Mouse (Mus musculus): ENCODE results near the gene Myh13. TPM values are rescaled to one million over a fixed set of nuclear protein-coding genes. Genes with fewer than 3 reads are reported as not detected.

Gene Myh13
- 0.27 and 0.62 TPM in 2 replicates for polyA plus RNA-seq (2012; rRNA removed)

DNA sequence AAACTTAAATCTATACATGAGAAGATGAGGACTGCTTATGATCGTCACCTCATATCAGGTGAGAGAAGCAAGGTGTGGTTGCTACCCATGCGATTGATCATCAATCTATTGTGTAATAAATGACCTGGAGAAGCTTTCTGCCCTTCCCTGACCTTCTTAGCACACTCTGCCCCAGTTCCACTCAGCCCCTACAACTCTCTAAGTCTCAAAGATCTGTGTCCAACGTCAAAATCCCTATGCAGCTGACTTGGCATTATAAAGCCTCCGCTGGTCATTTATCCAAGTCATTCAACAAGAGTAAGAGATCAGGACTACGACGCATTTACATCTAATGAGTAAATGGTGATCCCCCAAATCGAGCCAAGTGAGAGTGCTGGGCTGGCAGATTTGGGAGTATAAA lies at the start of gene Myh13:
TSS of gene Myh13 (plus strand) at position 301 of the 400 bp plus-strand sequence.
- Histone ChIP-seq H3K4me3 (ENCODE audit: insufficient read depth, low read length) (no peak within 1 kb of the TSS), H3K27ac (ENCODE audit: insufficient read depth, low read length) (no peak within 1 kb of the TSS), H3K4me1 (ENCODE audit: control insufficient read depth, insufficient read depth, low read length) (no peaks in the 10 kb centered on the region)
- TF ChIP-seq POLR2A (IDR thresholded peaks at IDR 0.05; ENCODE audit: extremely low read depth, insufficient read depth, low read length) (no peak), CTCF (IDR thresholded peaks at IDR 0.05; ENCODE audit: extremely low read depth, insufficient read depth, low read length) (no peak)

DNA sequence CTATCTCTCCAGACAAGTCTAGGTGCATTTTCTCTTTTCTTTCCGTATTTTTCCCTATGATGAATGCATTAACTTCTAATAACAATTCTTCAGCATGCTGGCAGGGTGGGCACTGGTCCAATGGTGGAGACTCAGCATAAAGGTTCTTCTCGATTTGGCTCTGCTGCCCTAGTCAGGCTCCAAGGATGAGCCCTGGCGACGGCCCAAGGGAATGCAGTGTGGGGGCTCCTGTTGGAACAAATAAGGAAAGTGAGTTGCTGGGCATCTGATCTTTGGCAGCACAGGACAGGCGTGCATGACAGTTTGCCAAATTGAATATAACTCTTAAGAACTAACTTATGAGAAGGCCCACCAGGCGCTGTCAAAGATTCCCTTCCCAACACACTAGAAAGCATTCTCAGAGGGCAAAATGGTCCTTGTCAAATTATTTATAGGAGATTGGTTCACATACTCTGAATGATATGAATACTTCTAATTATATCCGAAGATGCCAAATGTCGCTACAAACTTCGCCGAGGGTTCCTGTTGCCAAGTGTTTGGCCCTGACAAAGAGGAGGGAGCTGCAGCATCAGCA lies 44.8 kb upstream of the Myh13 start, which contains the start of gene Myh8:
TSS of gene Myh8 (plus strand) at position 524 of the 574 bp plus-strand sequence.
- Histone ChIP-seq H3K4me1 (ENCODE audit: control insufficient read depth, insufficient read depth, low read length) (no peaks in the 10 kb centered on the region), H3K4me3 (ENCODE audit: insufficient read depth, low read length) (no peak within 1 kb of the TSS), H3K27ac (ENCODE audit: insufficient read depth, low read length) (no peak within 1 kb of the TSS)
- TF ChIP-seq CTCF (IDR thresholded peaks at IDR 0.05; ENCODE audit: extremely low read depth, insufficient read depth, low read length) (no peak), POLR2A (IDR thresholded peaks at IDR 0.05; ENCODE audit: extremely low read depth, insufficient read depth, low read length) (no peak)

DNA sequence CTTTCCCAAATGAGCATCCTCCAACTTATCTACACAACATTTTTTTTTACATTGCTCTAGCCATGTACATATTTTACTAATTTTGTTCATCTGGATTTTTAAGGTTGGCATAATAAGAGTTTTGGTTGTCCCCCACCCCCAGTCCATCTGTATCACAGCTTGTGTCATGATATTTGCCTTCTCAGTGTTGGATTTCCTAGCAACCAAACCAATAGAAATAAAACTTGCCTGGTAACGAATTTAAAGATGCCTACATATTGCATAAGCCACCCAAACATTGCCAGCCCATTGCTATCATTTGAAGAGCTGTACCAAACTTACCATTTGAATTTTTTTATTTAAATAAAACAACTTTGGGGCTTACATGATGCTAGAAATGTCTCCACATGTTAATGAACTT lies 28.0 kb upstream of the Myh13 start:
- Histone ChIP-seq H3K4me3 (ENCODE audit: insufficient read depth, low read length) (no peak overlapping the region), H3K4me1 (ENCODE audit: control insufficient read depth, insufficient read depth, low read length) (no peaks in the 10 kb centered on the region; the same call in 1 of the 2 replicates), H3K27ac (ENCODE audit: insufficient read depth, low read length) (no peak overlapping the region)
- TF ChIP-seq POLR2A (IDR thresholded peaks at IDR 0.05; ENCODE audit: extremely low read depth, insufficient read depth, low read length) = no peak
- no peak for TF ChIP-seq CTCF (IDR thresholded peaks at IDR 0.05; ENCODE audit: extremely low read depth, insufficient read depth, low read length)

DNA sequence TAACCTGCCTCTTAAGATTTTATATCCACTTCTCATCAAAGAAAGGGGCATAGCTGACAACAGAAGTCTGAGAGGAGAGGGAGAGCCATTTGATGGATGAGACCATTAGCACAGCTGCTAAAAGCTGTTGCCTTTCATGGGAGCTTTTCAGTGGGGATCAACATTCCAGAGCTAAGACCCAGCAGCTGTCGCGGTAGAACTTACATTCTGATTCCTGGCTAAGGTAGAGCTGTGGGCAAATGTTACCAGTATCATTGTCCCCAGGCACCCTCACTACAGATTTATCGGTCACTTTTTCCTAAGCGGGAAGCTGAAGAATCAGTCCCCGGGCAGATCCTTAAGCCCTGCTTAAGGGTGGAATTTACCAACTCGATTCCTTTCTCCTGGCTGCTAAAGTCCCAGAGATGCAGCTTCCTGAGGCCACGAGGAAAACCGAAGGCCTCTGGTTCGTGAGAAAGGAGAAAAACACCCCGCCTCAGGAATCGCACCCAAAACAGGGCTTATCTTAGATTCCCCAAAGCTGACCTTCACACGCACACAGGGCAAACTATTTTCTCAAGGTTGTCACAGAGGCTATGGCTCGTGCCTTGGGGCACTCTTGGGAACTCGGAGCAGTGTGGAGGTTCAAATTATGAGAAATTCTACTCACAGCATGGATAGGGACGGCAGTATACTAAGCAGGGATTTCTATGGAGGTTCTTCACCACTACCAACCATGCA lies 7.6 kb upstream of the Myh13 start:
- Histone ChIP-seq H3K4me1 (ENCODE audit: control insufficient read depth, insufficient read depth, low read length) (no peaks in the 10 kb centered on the region), H3K27ac (ENCODE audit: insufficient read depth, low read length) (no peak overlapping the region), H3K4me3 (ENCODE audit: insufficient read depth, low read length) (no peak overlapping the region)
- TF ChIP-seq CTCF (IDR thresholded peaks at IDR 0.05; ENCODE audit: extremely low read depth, insufficient read depth, low read length) = no peak

DNA sequence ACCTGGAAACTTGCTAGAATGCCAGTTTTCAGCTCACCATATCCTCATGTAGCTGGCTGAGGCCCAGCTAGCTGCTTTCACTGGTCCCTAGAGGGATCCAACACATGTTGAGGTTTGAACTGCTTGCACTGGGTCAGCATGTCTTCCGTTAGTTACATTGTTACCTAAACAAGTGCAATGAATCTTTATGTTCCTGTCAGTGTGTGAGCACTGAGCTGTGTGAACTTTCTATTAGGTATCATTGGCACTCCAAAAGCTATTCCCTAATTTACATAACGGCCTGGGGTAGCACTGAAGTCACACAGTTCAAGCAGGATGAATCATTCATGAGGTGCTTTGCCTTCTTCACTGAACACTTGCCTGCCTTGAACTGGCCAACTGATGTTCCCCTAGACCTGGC lies 5.1 kb downstream of the Myh13 start:
- H3K4me3 ChIP-seq (ENCODE audit: insufficient read depth, low read length) = no peak overlapping the region
- H3K27ac ChIP-seq (ENCODE audit: insufficient read depth, low read length) = no peak overlapping the region
- no peaks in the 10 kb centered on the region for H3K4me1 ChIP-seq (ENCODE audit: control insufficient read depth, insufficient read depth, low read length)
- TF ChIP-seq POLR2A (IDR thresholded peaks at IDR 0.05; ENCODE audit: extremely low read depth, insufficient read depth, low read length) (no peak), CTCF (IDR thresholded peaks at IDR 0.05; ENCODE audit: extremely low read depth, insufficient read depth, low read length) (no peak)

DNA sequence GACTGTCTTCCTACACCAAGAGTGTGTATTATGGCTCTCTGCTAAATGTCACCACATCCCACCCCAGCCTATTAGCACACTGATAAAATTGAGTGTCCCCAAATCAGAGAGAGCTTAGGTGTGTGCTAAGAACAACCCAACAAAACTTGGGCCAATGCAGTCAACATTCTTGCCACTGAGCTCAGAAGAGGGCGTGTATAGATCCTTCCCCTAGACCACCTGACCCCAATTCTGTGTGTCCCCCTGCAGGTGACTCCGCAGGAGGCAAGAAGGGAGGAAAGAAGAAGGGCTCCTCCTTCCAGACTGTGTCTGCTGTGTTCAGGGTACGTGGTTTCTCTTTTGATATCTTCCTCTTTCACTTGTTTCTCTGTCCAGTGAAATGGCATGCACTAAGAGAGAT lies 23.1 kb downstream of the Myh13 start:
- Histone ChIP-seq H3K4me3 (ENCODE audit: insufficient read depth, low read length) (no peak overlapping the region), H3K4me1 (ENCODE audit: control insufficient read depth, insufficient read depth, low read length) (no peaks in the 10 kb centered on the region), H3K27ac (ENCODE audit: insufficient read depth, low read length) (no peak overlapping the region)
- TF ChIP-seq CTCF (IDR thresholded peaks at IDR 0.05; ENCODE audit: extremely low read depth, insufficient read depth, low read length) = no peak
- TF ChIP-seq POLR2A (IDR thresholded peaks at IDR 0.05; ENCODE audit: extremely low read depth, insufficient read depth, low read length) = no peak

DNA sequence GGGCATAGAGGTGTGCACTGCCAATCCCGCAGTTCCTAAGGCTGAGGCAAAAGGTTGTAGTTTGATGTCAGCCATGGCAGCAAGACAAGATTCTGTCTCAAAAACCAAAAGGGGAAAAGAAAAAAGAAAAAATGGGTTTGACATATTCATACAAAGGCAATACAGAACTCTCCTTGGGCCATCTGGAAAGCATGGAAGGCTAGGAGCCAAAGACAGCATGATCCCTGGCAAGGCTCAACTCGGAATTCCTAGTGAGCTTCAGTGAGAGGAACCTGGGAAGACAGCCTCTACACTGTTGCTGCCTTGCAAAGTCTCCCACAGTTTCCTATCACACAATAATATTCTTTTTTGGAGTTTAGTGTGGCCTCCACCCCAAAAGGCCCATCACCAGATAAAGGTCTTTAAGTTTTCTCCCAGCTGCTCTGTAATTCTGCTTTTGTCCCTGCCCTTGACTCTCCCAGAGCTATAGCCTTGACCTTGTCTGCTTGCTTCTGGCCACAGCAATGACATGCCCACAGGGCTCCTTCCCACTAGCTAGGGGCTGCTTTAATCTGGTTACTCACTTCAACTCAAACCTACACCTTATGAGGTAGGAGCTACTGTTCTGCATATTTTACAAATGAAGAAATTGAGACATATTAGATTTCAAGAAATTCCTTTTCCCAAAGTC lies 23.9 kb downstream of the Myh13 start:
- TF ChIP-seq CTCF (IDR thresholded peaks at IDR 0.05; ENCODE audit: extremely low read depth, insufficient read depth, low read length) (no peak), POLR2A (IDR thresholded peaks at IDR 0.05; ENCODE audit: extremely low read depth, insufficient read depth, low read length) (no peak)
- Histone ChIP-seq H3K27ac (ENCODE audit: insufficient read depth, low read length) (no peak overlapping the region), H3K4me3 (ENCODE audit: insufficient read depth, low read length) (no peak overlapping the region), H3K4me1 (ENCODE audit: control insufficient read depth, insufficient read depth, low read length) (no peaks in the 10 kb centered on the region)

DNA sequence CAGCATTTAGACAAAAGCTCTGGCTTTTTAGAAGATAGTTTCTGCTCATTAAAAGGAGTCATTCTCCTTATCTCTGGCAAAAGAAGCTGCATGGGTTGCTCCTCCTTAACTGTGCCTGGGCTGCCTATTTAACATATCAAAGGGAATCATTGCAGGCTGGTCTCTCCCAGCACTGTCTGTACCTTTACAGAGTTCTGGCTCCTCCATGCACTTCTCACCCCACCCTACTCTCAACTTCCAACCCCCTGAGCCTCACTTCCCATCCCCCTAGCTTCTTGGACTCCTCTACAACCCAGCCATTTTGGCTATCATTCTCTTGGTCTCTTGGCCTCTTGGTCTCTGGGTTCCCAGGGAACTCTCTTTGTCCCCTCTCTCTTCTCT lies 24.4 kb downstream of the Myh13 start:
- no peaks in the 10 kb centered on the region for H3K4me1 ChIP-seq (ENCODE audit: control insufficient read depth, insufficient read depth, low read length)
- TF ChIP-seq CTCF (IDR thresholded peaks at IDR 0.05; ENCODE audit: extremely low read depth, insufficient read depth, low read length) = no peak
- TF ChIP-seq POLR2A (IDR thresholded peaks at IDR 0.05; ENCODE audit: extremely low read depth, insufficient read depth, low read length) = no peak
- no peak overlapping the region for H3K4me3 ChIP-seq (ENCODE audit: insufficient read depth, low read length)
- H3K27ac ChIP-seq (ENCODE audit: insufficient read depth, low read length) = no peak overlapping the region

DNA sequence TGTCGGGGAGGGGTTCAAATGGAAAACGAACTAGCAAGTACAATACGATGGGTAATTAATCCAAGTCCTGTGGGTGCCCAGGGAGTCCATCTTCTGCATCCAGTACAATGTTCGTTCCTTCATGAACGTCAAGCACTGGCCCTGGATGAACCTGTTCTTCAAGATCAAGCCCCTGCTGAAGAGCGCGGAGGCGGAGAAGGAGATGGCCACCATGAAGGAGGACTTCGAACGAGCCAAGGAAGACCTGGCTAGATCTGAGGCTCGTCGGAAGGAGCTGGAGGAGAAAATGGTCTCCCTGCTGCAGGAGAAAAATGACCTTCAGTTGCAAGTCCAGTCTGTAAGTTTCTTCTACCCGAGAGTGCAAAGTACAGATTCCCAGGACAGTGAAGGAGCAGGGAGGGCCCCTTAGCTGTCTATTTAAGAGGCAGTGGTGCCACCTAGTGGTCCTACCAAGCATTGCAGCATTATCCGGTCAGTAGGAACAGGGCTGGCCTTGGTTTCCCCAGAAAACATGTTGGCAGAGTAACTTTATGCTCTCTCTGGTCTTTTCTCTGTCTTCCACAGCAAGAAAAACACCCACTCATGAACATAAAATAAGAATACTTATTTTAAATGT lies 28.8 kb downstream of the Myh13 start:
- Histone ChIP-seq H3K4me3 (ENCODE audit: insufficient read depth, low read length) (no peak overlapping the region), H3K27ac (ENCODE audit: insufficient read depth, low read length) (no peak overlapping the region), H3K4me1 (ENCODE audit: control insufficient read depth, insufficient read depth, low read length) (no peaks in the 10 kb centered on the region)
- TF ChIP-seq POLR2A (IDR thresholded peaks at IDR 0.05; ENCODE audit: extremely low read depth, insufficient read depth, low read length) (no peak), CTCF (IDR thresholded peaks at IDR 0.05; ENCODE audit: extremely low read depth, insufficient read depth, low read length) (peak; percentile 97)
